Mouse (Mus musculus) R1 (cell line): ENCODE measurements around the gene Stk38.
"Not testable (repeated sequence)": the region's sequence is repeated elsewhere in the genome, so short reads cannot be mapped to it uniquely, and the experiment has no call there.

Experiments
- DNase-seq: peaks from one replicate; pipeline ENCODE4 v3.0.0-alpha.2; 2018; ENCODE audit warnings: low read depth, low spot score

Stk38 gene

GRCm38 (mm10) chr17:29009181-29009580, 1.4 kb upstream of the Stk38 start:
- no peak for DNase-seq

GRCm38 (mm10) chr17:29008326-29008650, 493 bp upstream of the Stk38 start:
- peak; percentile 95 for DNase-seq

- DNase-seq = no peak
Observed at GRCm38 (mm10) chr17:29007243-29007640, 553 bp downstream of the Stk38 start.

GRCm38 (mm10) chr17:29006812-29007211, 983 bp downstream of the Stk38 start:
- peak; percentile 54 for DNase-seq

GRCm38 (mm10) chr17:29005002-29005401, 2.8 kb downstream of the Stk38 start:
- DNase-seq = no peak

GRCm38 (mm10) chr17:29003740-29004139, 4.1 kb downstream of the Stk38 start:
- DNase-seq = no peak

GRCm38 (mm10) chr17:29000465-29000864, 7.3 kb downstream of the Stk38 start:
- no peak for DNase-seq

GRCm38 (mm10) chr17:28994615-28995014, 13.2 kb downstream of the Stk38 start:
- DNase-seq = no peak

- not testable (repeated sequence) for DNase-seq
Observed at GRCm38 (mm10) chr17:28993004-28993403, 14.8 kb downstream of the Stk38 start.

GRCm38 (mm10) chr17:28992105-28992504, 15.7 kb downstream of the Stk38 start:
- no peak for DNase-seq

GRCm38 (mm10) chr17:28991286-28991685, 16.5 kb downstream of the Stk38 start:
- DNase-seq = no peak

GRCm38 (mm10) chr17:28990060-28990459, 17.7 kb downstream of the Stk38 start:
- DNase-seq = no peak

- DNase-seq = no peak
Observed at GRCm38 (mm10) chr17:28988996-28989395, 18.8 kb downstream of the Stk38 start.

GRCm38 (mm10) chr17:28988291-28988690, 19.5 kb downstream of the Stk38 start:
- DNase-seq = no peak

- DNase-seq = peak; percentile 87
Observed at GRCm38 (mm10) chr17:28987713-28988112, 20.1 kb downstream of the Stk38 start.

- DNase-seq = peak; percentile 89
Observed at GRCm38 (mm10) chr17:28986833-28987232, 21.0 kb downstream of the Stk38 start.

GRCm38 (mm10) chr17:28984724-28985420, 22.9 kb downstream of the Stk38 start:
- peak; percentile 77 for DNase-seq

GRCm38 (mm10) chr17:28982591-28982990, 25.2 kb downstream of the Stk38 start:
- peak; percentile 45 for DNase-seq

- DNase-seq = peak; percentile 81
Observed at GRCm38 (mm10) chr17:28981081-28981480, 26.7 kb downstream of the Stk38 start.

- DNase-seq = no peak
Observed at GRCm38 (mm10) chr17:28979091-28979490, 28.7 kb downstream of the Stk38 start.

- DNase-seq = no peak
Observed at GRCm38 (mm10) chr17:28970122-28970521, 37.7 kb downstream of the Stk38 start.

GRCm38 (mm10) chr17:28967021-28967610, 40.7 kb downstream of the Stk38 start:
- DNase-seq = no peak

GRCm38 (mm10) chr17:28961596-28961995, 46.2 kb downstream of the Stk38 start:
- no peak for DNase-seq

GRCm38 (mm10) chr17:28960597-28960996, 47.2 kb downstream of the Stk38 start:
- DNase-seq = no peak
